Mouse (Mus musculus) cerebellum, adult 2 months (tissue): ENCODE data around the gene Vps13c. TPM values are rescaled to one million over a fixed set of nuclear protein-coding genes. Genes with fewer than 3 reads are reported as not detected.

Experiments used
- DNase-seq, 2 experiments: peaks; one replicate each; pipeline ENCODE4 v3.0.0; 2021
- H3K27ac ChIP-seq: fragments of 200-500 bp; 2 replicates; pipeline ENCODE4 v1.5.1; 2012; ENCODE audit warnings: low read length, control low read depth, inconsistent platforms; ENCODE audit not compliant: insufficient read depth
- H3K27me3 ChIP-seq: fragments of 200-500 bp; 2 replicates; pipeline ENCODE4 v1.6.1; 2012; ENCODE audit warnings: inconsistent platforms, mild to moderate bottlenecking, low read length, moderate library complexity; ENCODE audit not compliant: control insufficient read depth, insufficient read depth
- H3K4me1 ChIP-seq: fragments of 200-500 bp; 2 replicates; pipeline ENCODE4 v1.6.1; 2011; ENCODE audit warnings: low read length; ENCODE audit not compliant: control insufficient read depth, insufficient read depth
- H3K4me3 ChIP-seq: fragments of 200-500 bp; replicated peaks from 2 replicates; pipeline ENCODE3; 2011; ENCODE audit warnings: mild to moderate bottlenecking, low read depth, low read length, control low read depth; ENCODE audit not compliant: insufficient read depth
- CTCF ChIP-seq: fragments of 200-500 bp; IDR thresholded peaks from 2 replicates; pipeline ENCODE4 v1.5.1; 2011; ENCODE audit warnings: low read depth, mild to moderate bottlenecking, control low read depth, low read length, moderate library complexity, borderline replicate concordance; ENCODE audit not compliant: insufficient read depth
- POLR2A ChIP-seq: fragments of 200-500 bp; IDR thresholded peaks from 2 replicates; pipeline ENCODE4 v1.6.1; 2011; ENCODE audit warnings: low read length, control low read depth, borderline replicate concordance; ENCODE audit not compliant: insufficient read depth
- WGBS: fragments of 180-500 bp; shearing (Covaris S2); methylation state at CpG from one replicate; pipeline ENCODE4 v1.1.7; 2018; 5-methylcytosine and 5-hydroxymethylcytosine counted together
- polyA plus RNA-seq: library from polyadenylated mRNA; depleted of rRNA; stranded (reverse); fragments of >200 nt; gene quantifications from 2 replicates; pipeline ENCODE4 v1.2.3, GENCODE M21; 2012

Gene Vps13c
- polyA plus RNA-seq, 1 experiment: 46.5 TPM

GRCm38 (mm10) chr9:67877081-67877718, 37.0 kb downstream of the Vps13c start:
- DNase-seq: no peak
- TF ChIP-seq POLR2A (no peak), CTCF (no peak)
- H3K27ac ChIP-seq: no peak overlapping the region
- 88% methylated on average over 14 of the region's 14 CpGs for WGBS
- H3K4me3 ChIP-seq: no peak overlapping the region
- no peaks in the 10 kb centered on the region for H3K27me3 ChIP-seq
- H3K4me1 ChIP-seq: no peaks in the 10 kb centered on the region

- Histone ChIP-seq H3K4me3 (no peak overlapping the region), H3K4me1 (no peaks in the 10 kb centered on the region), H3K27ac (no peak overlapping the region), H3K27me3 (no peaks in the 10 kb centered on the region)
- WGBS: 89% methylated on average over 11 of the region's 11 CpGs
- TF ChIP-seq POLR2A (no peak), CTCF (no peak)
- DNase-seq: no peak
These were observed 38.1 kb downstream of the Vps13c start for GRCm38 (mm10) chr9:67878197-67878769.

GRCm38 (mm10) chr9:67883349-67883984, 43.3 kb downstream of the Vps13c start:
- 76% methylated on average over 13 of the region's 13 CpGs for whole genome bisulfite sequencing
- no peak for DNase-seq
- Histone ChIP-seq H3K27ac (no peak overlapping the region), H3K4me1 (no peaks in the 10 kb centered on the region), H3K27me3 (no peaks in the 10 kb centered on the region), H3K4me3 (no peak overlapping the region)
- TF ChIP-seq CTCF (no peak), POLR2A (no peak)

- Histone ChIP-seq H3K4me3 (no peak overlapping the region), H3K27me3 (no peaks in the 10 kb centered on the region), H3K27ac (no peak overlapping the region), H3K4me1 (no peaks in the 10 kb centered on the region)
- TF ChIP-seq POLR2A (no peak), CTCF (no peak)
- 79% methylated on average over 3 of the region's 3 CpGs for WGBS
- no peak for DNase-seq
These were observed 43.9 kb downstream of the Vps13c start for GRCm38 (mm10) chr9:67884095-67884494.

GRCm38 (mm10) chr9:67886981-67887720, 47.0 kb downstream of the Vps13c start:
- no peak for DNase-seq
- H3K27ac ChIP-seq: no peak overlapping the region
- TF ChIP-seq CTCF (no peak), POLR2A (no peak)
- 70% methylated on average over 4 of the region's 4 CpGs for WGBS
- no peaks in the 10 kb centered on the region for H3K27me3 ChIP-seq
- H3K4me3 ChIP-seq: no peak overlapping the region
- no peaks in the 10 kb centered on the region for H3K4me1 ChIP-seq

- Histone ChIP-seq H3K27me3 (no peaks in the 10 kb centered on the region), H3K4me3 (no peak overlapping the region), H3K27ac (no peak overlapping the region), H3K4me1 (no peaks in the 10 kb centered on the region)
- 100% methylated on average over 1 of the region's 1 CpGs for WGBS
- no peak for DNase-seq
- TF ChIP-seq POLR2A: no peak
- TF ChIP-seq CTCF: no peak
These were observed 53.3 kb downstream of the Vps13c start for GRCm38 (mm10) chr9:67893474-67893873.

- no peak for TF ChIP-seq CTCF
- no peak for TF ChIP-seq POLR2A
- no peak for DNase-seq
- no peak overlapping the region for H3K4me3 ChIP-seq
- 36% methylated on average over 12 of the region's 12 CpGs for WGBS
- H3K27me3 ChIP-seq: no peaks in the 10 kb centered on the region
- no peak overlapping the region for H3K27ac ChIP-seq
- H3K4me1 ChIP-seq: no peaks in the 10 kb centered on the region
These were observed 56.6 kb downstream of the Vps13c start for GRCm38 (mm10) chr9:67896646-67897295.

GRCm38 (mm10) chr9:67900398-67900797, 60.2 kb downstream of the Vps13c start:
- 64% methylated on average over 5 of the region's 5 CpGs for WGBS
- H3K4me3 ChIP-seq: no peak overlapping the region
- H3K4me1 ChIP-seq: no peaks in the 10 kb centered on the region
- no peaks in the 10 kb centered on the region for H3K27me3 ChIP-seq
- DNase-seq: no peak
- H3K27ac ChIP-seq: no peak overlapping the region
- TF ChIP-seq CTCF (no peak), POLR2A (no peak)
